Mouse (Mus musculus) cerebellum, adult 2 months (tissue): ENCODE measurements around the gene Agbl1.

Source experiments
- CTCF ChIP-seq: fragments of 200-500 bp; IDR thresholded peaks from 2 replicates; pipeline ENCODE4 v1.5.1; 2011; ENCODE audit warnings: low read depth, mild to moderate bottlenecking, control low read depth, low read length, moderate library complexity, borderline replicate concordance; ENCODE audit not compliant: insufficient read depth
- POLR2A ChIP-seq: fragments of 200-500 bp; IDR thresholded peaks from 2 replicates; pipeline ENCODE4 v1.6.1; 2011; ENCODE audit warnings: low read length, control low read depth, borderline replicate concordance; ENCODE audit not compliant: insufficient read depth

- TF ChIP-seq CTCF (no peak), POLR2A (no peak)
Measured at GRCm38 (mm10) chr7:76661072-76661471, 431.4 kb downstream of the Agbl1 start.
